Mouse (Mus musculus) liver, postnatal 0 days (tissue): ENCODE results near the gene Tec. TPM values are rescaled to one million over a fixed set of nuclear protein-coding genes. Genes with fewer than 3 reads are reported as not detected.

Experiments
- ATAC-seq: fragments of 200-750 bp; cut with Nextera tagmentation; 2 replicates; pipeline ENCODE4 v1.8.0; 2017; ENCODE audit warnings: mild to moderate bottlenecking, moderate library complexity
- DNase-seq: peaks from one replicate; pipeline ENCODE4 v3.0.0-alpha.2; 2016
- H3K27ac ChIP-seq: fragments of 300-500 bp; sonication (generic); 2 replicates; pipeline ENCODE4 v1.5.1; 2014; ENCODE audit warnings: antibody characterized with exemption, moderate library complexity, mild to moderate bottlenecking, low read depth
- H3K27me3 ChIP-seq: fragments of 300-500 bp; sonication (generic); 2 replicates; pipeline ENCODE4 v1.6.1; 2014; ENCODE audit warnings: low read length, control low read depth, mixed read lengths; ENCODE audit not compliant: insufficient read depth
- H3K36me3 ChIP-seq: fragments of 300-500 bp; sonication (generic); replicated peaks from 2 replicates; pipeline ENCODE4 v1.6.1; 2014; ENCODE audit warnings: mild to moderate bottlenecking, control low read depth, low read length, moderate library complexity, mixed read lengths; ENCODE audit not compliant: insufficient read depth
- H3K4me1 ChIP-seq: fragments of 300-500 bp; sonication (generic); 2 replicates; pipeline ENCODE4 v1.6.1; 2014; ENCODE audit warnings: antibody characterized with exemption, mild to moderate bottlenecking, control low read depth; ENCODE audit not compliant: insufficient read depth
- H3K4me2 ChIP-seq: fragments of 300-500 bp; sonication (generic); 2 replicates; pipeline ENCODE4 v1.6.1; 2014; ENCODE audit warnings: low read depth, mild to moderate bottlenecking, low read length, moderate library complexity, mixed read lengths
- H3K4me3 ChIP-seq: fragments of 300-500 bp; sonication (generic); 2 replicates; pipeline ENCODE4 v1.5.1; 2014; ENCODE audit warnings: low read depth, low read length
- H3K9ac ChIP-seq: fragments of 300-500 bp; sonication (generic); replicated peaks from 2 replicates; pipeline ENCODE4 v1.6.1; 2014; ENCODE audit warnings: mild to moderate bottlenecking, moderate library complexity
- H3K9me3 ChIP-seq: fragments of 300-500 bp; sonication (generic); 2 replicates; pipeline ENCODE4 v1.6.1; 2016; ENCODE audit warnings: mild to moderate bottlenecking, control low read depth, low read length, mixed read lengths
- CTCF ChIP-seq: sonication (generic); IDR thresholded peaks from 2 replicates; pipeline ENCODE4 v1.5.1; 2016; ENCODE audit warnings: antibody characterized with exemption, low read depth
- EP300 ChIP-seq: IDR thresholded peaks from 2 replicates; pipeline ENCODE4 v1.6.1; 2016; ENCODE audit warnings: antibody characterized with exemption, low read depth, mild to moderate bottlenecking
- WGBS: fragments of 180-500 bp; shearing (Covaris S2); extraction: QIAGEN DNeasy Blood & Tissue Kit; methylation state at CpG from one replicate; pipeline ENCODE4 v1.1.7; 2014; ENCODE audit not compliant: insufficient replicate concordance; 5-methylcytosine and 5-hydroxymethylcytosine counted together
- polyA plus RNA-seq: library from polyadenylated mRNA; unstranded; fragments of >200 nt; fragmentation: Nextera tagmentation; extraction: Ambion mirVana; gene quantifications from 2 replicates; pipeline ENCODE4 v1.2.1, GENCODE M21; 2015

The Tec gene
- polyA plus RNA-seq, 1 experiment from 2014 or later: 9.2 TPM

DNA sequence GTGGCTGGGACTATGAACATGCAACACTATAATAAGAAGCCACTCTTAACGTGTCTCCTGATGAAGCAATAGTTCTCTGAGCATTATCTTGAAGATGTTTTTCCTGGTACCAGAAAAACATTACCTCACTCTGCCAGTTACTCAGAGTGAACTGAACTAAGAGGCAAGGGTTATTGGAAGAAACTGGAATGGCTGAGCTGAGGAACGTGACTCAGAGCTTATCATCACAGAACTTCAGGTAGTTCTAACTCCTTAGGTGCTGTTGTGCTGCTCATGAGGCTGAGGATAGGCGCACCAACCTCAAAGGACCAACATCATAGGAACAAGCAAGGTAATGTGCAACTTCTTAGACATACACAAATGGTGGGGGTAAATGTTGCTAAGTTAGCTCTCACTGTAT lies 28.6 kb downstream of the Tec start:
- no peak for DNase-seq
- TF ChIP-seq EP300 (no peak), CTCF (no peak)
- no peak overlapping the region for H3K9ac ChIP-seq
- H3K4me2 ChIP-seq: no peak overlapping the region
- WGBS: 65% methylated on average over 3 of the region's 3 CpGs
- H3K27me3 ChIP-seq: no peaks in the 10 kb centered on the region
- H3K4me1 ChIP-seq: 0 out of 2 replicates have a peak, but pooled peaks cover 8% of the 10 kb centered on the region
- H3K27ac ChIP-seq: no peak overlapping the region
- no peak overlapping the region for H3K4me3 ChIP-seq
- no peak for ATAC-seq
- no peaks in the 10 kb centered on the region for H3K9me3 ChIP-seq
- H3K36me3 ChIP-seq: no peaks in the 10 kb centered on the region

DNA sequence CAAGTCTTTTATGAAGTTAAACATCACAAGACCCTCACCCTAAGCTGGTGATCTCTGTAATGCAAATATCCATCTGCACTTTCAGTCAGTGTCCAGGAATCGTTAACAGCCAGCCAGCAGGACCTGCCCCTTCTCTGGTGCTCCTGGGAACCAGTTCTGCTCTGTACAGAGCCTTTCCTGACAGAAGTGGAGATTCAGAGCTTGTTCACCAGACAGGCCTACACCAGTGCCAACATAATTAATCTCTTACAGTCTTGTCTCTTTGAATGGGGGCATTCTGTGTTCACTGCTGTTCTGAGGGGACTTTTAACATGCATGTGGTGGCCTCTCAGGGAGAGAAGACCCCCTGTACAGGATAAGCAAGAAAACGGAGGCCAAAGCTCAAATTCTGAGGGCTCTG lies 29.3 kb downstream of the Tec start:
- Histone ChIP-seq H3K36me3 (no peaks in the 10 kb centered on the region), H3K4me3 (no peak overlapping the region), H3K9me3 (no peaks in the 10 kb centered on the region), H3K4me1 (0 out of 2 replicates have a peak, but pooled peaks cover 2% of the 10 kb centered on the region), H3K4me2 (no peak overlapping the region), H3K27me3 (no peaks in the 10 kb centered on the region), H3K9ac (no peak overlapping the region), H3K27ac (no peak overlapping the region)
- TF ChIP-seq EP300: no peak
- TF ChIP-seq CTCF: no peak
- 67% methylated on average over 2 of the region's 2 CpGs for WGBS
- ATAC-seq (no peak), DNase-seq (no peak)

DNA sequence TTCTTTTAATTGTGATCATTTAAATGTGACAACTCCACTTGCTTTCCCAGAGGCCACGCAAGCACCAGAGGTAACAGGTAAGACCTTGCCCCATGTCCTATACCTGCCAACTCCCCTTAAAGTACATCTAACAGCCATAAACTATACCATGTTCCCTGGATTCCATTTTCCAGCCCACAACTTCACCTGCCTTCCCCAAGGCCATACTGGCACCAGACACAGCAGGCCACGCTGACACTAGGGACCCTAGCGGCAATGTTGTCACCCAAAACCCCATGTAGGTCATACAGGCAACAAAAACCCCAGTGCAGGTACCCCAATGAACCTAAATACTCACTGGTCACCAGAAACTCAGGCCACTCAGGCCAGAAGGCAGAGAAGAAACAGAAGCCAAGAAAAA lies 32.6 kb downstream of the Tec start:
- 88% methylated on average over 3 of the region's 3 CpGs for WGBS
- DNase-seq: no peak
- no peaks in the 10 kb centered on the region for H3K9me3 ChIP-seq
- no peak for TF ChIP-seq EP300
- no peak for TF ChIP-seq CTCF
- no peak overlapping the region for H3K4me2 ChIP-seq
- H3K27ac ChIP-seq: no peak overlapping the region
- H3K27me3 ChIP-seq: no peaks in the 10 kb centered on the region
- no peak for ATAC-seq
- H3K4me3 ChIP-seq: no peak overlapping the region
- peaks cover 12% of the 10 kb centered on the region for H3K4me1 ChIP-seq
- no peak overlapping the region for H3K9ac ChIP-seq
- H3K36me3 ChIP-seq: no peaks in the 10 kb centered on the region

GRCm38 (mm10) chr5:72832904-72833765 lies 35.1 kb downstream of the Tec start:
- TF ChIP-seq EP300: no peak
- TF ChIP-seq CTCF: no peak
- WGBS: 54% methylated on average over 15 of the region's 15 CpGs
- Histone ChIP-seq H3K4me1 (peaks cover 21% of the 10 kb centered on the region), H3K4me3 (no peak overlapping the region), H3K9ac (no peak overlapping the region), H3K27me3 (no peaks in the 10 kb centered on the region), H3K4me2 (peak overlapping the region; percentile 42), H3K36me3 (no peaks in the 10 kb centered on the region), H3K27ac (peak overlapping the region; percentile 19), H3K9me3 (no peaks in the 10 kb centered on the region)
- ATAC-seq: no peak
- no peak for DNase-seq

- Histone ChIP-seq H3K27me3 (no peaks in the 10 kb centered on the region), H3K9me3 (no peaks in the 10 kb centered on the region), H3K4me2 (no peak overlapping the region), H3K27ac (no peak overlapping the region), H3K36me3 (no peaks in the 10 kb centered on the region), H3K9ac (no peak overlapping the region), H3K4me3 (no peak overlapping the region), H3K4me1 (peaks cover 26% of the 10 kb centered on the region)
- TF ChIP-seq EP300 (no peak), CTCF (no peak)
- no peak for ATAC-seq
- no peak for DNase-seq
- WGBS: 86% methylated on average over 7 of the region's 7 CpGs
Measured at GRCm38 (mm10) chr5:72832191-72832590, 36.1 kb downstream of the Tec start.

GRCm38 (mm10) chr5:72830988-72831610 lies 37.2 kb downstream of the Tec start:
- WGBS: 62% methylated on average over 5 of the region's 5 CpGs

More at GRCm38 (mm10) chr5:72830988-72831610, 37.2 kb downstream of the Tec start:
- Histone ChIP-seq H3K4me2 (no peak overlapping the region), H3K9me3 (no peaks in the 10 kb centered on the region), H3K4me1 (peaks cover 32% of the 10 kb centered on the region), H3K27ac (no peak overlapping the region), H3K36me3 (no peaks in the 10 kb centered on the region), H3K9ac (no peak overlapping the region), H3K27me3 (no peaks in the 10 kb centered on the region), H3K4me3 (no peak overlapping the region)
- ATAC-seq (no peak), DNase-seq (no peak)
- TF ChIP-seq CTCF: no peak
- no peak for TF ChIP-seq EP300
